Mouse (Mus musculus): ENCODE data around the gene Ddit4l.
"Not testable (repeated sequence)": the region's sequence is repeated elsewhere in the genome, so short reads cannot be mapped to it uniquely, and the experiment has no call there.

Ddit4l gene

DNA sequence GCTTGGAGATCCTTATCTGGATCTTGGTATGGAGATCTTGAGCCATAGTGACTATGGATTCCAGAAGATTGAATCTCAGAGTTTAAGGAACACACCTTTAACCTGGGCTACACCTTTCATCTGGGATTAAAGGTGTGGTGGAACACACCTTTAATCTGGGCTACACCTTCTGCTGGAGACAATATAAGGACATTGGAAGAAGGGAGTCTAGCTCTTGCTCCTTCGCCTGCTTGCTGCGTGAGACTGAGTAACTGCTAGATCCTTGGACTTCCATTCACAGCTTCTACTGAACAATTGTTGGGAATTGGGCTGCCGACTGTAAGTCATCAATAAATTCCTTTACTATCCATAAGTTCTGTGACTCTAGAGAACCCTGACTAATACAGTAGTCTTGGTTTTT lies at the start of gene Ddit4l:
TSS of gene Ddit4l (plus strand) at position 301 of the 400 bp plus-strand sequence.
- not testable (repeated sequence) for DNase-seq (ENCODE audit: low spot score)

DNA sequence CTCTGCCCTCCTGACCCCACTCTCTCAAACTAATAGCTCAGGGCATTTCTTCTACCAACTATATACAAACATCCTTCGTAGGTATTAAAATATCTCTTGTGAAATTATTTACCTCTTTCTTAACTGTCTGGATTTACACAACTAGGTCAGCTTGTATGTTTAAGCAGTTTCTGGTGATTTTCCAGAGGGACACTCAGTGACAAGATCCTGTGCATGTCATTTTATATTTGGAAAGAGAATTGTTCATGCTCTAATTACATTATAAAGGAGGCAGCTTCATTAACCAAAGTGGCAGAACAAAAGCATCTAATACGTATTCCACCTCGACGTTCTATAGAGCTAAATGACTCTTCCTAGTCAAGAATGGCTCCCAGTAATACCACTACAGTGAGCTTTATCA lies 45.3 kb upstream of the Ddit4l start:
- no peak for DNase-seq (ENCODE audit: low spot score)

DNA sequence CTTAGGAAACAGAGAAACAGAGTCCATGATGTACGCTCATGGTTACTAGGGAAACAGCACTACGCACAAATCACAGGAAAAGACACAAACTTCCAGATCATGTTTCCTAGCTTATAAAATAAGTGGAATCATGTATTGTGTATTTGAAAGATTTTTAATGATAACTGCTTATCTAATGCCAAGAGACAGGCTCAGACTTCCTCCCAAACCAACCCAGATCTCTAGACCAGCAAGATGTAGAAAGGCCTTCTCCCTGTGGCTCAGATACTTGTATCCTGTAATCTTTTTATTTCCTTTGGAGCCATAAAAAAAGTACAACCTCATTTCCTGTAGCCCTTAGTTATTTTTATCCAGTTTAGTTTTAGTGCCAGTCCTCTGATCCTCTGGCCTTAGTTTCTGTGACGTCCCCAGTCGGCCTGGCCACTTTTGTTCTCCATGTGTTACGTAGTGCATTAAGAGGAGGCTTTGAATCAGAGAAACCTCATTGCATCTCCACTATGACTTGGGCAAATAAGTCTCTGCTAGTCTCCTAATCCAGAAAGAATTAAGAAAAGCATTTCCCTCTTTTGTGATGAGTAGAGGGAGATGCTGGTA lies 34.9 kb upstream of the Ddit4l start:
- DNase-seq (ENCODE audit: low spot score): no peak

DNA sequence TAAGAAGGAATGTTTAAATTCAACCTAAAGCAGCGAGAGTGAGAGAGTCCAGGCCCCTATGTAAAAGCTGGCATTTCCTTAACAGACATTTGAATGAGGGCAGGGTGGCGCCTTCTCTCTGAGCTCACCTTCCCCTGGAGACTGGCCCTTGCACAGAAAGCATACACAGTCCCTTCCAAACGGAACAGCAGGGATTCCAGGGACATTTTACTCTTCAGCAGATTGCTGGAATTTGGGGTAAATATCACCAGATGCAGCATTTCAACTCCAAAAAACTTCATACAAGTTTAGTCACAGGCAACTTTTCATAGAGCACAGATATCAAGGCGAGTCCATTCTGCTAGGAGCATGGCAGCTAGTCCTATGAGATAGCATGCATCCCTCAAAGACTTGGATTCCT lies 31.6 kb upstream of the Ddit4l start:
- DNase-seq (ENCODE audit: low spot score): no peak

DNA sequence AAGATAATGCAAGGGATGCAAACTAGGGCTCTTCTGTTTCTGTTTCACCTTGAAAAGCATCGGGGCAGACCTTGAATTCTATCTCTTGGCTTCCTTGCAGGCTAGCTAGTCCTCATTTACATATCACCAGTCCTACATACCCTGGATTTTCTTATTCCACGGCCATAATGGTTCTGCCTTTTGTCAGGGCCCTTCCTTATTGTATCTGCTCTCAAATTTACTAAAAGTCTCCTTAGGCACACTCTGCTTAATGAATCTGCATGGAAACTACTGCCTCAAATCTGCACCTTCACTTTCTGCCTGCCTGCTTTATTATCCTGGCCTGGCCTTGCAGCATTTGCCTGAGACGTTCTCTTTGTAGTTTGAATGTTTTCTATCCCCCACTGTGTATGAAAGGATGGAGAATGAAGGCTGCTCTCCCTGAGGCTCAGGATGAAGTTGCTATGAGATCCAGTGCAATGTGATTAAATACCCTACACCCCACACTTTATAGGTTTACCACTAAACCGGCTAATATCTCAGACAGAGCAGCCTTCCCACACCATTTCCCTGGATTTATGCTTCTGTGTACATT lies 27.0 kb upstream of the Ddit4l start:
- DNase-seq (ENCODE audit: low spot score): no peak

DNA sequence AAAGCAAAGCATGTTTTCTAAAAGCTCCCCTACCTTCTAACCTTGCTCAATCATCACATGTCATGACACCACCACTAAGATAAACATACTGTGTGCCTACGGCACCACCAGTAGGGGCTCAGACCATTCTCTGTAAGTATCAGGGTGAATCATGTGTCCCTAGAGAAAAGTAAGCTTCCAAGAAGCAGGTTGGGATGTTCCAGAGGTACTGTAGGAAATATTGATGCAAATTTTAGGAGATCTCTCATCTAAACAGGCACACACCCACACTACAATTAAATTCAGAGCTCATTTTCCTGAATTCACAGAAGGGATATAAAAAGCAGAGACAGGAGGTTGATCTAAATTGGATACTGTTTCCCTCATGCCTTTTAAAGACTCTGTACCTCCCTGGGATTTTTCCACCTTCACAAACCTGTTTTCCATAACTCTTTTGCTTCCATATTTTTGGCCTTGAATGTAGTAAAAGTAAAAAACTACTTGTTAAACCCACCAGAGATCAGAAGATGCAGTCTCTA lies 12.4 kb upstream of the Ddit4l start:
- no peak for DNase-seq (ENCODE audit: low spot score)

DNA sequence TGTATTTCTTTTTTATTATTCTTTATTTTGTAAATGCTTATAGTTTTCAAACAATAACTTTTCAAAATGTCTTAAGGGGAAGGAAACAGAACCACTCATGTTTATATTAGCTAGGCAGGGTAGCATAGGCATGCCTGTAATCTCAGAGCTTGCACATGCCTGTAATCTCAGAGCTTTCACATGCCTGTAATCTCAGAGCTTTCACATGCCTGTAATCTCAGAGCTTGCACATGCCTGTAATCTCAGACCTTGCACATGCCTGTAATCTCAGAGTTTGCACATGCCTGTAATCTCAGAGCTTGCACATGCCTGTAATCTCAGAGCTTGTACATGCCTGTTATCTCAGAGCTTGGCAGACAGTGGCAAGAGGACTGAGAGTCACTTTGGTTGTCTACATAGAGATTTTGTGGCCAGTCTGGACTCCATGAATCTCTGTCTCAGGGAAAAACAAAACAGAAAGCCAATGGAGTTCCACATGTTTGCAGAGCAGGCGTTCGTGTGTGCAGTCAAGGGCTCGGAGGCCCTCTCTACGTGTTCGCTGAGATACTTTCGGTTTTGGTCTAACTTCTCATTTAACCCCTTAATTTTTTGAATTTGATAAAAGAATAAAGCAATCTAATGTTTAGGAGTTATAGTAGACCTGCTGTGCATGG lies 10.8 kb upstream of the Ddit4l start:
- DNase-seq (ENCODE audit: low spot score): no peak

DNA sequence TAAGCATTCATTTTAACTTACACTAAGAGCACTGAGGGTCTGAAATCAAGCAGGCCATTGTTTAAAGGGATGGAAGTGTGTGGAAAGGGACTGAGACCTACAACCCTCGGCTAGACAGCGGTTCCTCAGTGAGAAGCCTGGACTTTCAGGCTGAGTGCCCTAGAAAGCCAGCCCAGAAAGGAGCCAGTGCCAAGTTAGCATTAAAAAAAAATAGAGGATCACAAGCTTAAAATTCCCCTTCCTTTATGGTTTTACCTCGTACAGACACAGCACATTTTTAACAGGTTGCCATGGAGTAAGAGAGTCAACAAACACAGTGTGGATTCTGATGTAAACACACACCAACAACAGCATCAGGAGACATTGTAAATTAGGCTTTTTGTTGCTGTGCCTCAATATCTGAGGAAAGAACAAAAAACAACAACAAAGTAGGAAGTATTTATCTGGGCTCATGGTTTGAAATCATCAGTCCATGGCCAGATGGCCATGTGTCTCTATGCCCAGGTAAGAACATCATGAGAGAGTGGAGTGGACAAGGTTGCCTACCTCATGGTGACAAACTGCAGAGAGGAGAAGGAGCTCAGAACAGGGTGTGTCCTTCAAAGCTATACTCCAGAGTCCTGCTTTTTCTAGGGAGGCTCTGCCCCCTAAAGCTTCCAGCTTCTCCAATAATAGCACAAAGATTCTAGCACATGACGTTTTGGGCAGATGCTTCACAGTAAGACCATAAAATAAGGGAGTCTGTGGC lies 10.1 kb upstream of the Ddit4l start:
- no peak for DNase-seq (ENCODE audit: low spot score)

DNA sequence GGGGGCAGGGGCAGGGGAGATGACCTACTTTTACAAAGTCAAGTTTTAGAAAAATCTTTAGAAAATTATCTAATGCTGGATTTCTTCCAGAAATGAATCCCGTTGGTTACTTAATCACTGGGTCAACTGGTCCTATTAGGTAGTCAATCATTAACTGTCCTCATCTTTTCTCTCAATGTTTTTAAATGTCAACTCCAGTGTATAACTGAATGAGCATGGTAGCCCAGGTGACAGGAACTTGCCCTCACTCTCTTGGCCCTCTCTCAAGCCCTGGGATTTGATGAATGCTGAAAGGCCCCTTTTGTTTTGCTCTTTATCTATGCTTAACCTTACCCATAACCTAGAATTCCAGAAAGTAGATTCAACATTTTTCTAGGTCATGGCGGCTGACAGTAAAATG lies 9.4 kb upstream of the Ddit4l start:
- no peak for DNase-seq (ENCODE audit: low spot score)

DNA sequence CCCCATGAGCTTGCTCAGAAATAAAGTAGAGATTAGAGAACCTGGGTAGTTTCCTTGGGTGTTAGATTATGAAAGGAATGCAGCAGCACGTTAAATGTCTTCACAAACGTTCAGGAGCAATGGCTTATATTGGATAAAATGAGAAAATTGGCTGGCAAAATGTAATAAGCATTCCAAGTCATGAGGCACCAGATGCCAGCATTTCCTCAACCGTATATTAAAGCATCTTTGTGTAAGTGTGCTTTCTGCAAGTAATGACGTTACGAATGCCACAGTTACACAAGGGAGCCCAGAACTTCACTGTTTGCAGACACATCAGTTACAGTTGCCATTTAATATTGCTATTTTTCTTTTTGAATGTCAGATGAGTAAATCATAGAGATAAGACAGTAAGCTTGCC lies 872 bp upstream of the Ddit4l start:
- DNase-seq (ENCODE audit: low spot score): no peak

DNA sequence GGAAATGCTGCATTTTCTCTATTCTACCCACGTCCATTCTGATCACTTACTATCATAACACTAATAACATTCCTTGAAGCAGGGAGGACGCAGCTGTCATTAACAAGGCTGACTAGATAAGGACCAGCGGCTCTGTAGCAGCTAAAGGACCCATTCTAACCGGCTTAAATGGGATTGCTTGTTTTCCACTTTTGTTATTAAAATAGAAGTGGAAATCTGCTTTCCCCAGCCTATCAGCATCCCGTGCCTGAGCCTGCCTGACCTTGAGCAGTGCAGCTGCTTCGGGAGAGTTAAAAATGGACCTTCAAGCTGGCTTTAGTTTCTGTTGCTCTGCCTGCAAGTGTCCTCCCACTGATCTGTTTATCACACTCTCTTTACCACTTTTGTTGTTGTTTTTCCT lies 679 bp downstream of the Ddit4l start:
- DNase-seq (ENCODE audit: low spot score): no peak

DNA sequence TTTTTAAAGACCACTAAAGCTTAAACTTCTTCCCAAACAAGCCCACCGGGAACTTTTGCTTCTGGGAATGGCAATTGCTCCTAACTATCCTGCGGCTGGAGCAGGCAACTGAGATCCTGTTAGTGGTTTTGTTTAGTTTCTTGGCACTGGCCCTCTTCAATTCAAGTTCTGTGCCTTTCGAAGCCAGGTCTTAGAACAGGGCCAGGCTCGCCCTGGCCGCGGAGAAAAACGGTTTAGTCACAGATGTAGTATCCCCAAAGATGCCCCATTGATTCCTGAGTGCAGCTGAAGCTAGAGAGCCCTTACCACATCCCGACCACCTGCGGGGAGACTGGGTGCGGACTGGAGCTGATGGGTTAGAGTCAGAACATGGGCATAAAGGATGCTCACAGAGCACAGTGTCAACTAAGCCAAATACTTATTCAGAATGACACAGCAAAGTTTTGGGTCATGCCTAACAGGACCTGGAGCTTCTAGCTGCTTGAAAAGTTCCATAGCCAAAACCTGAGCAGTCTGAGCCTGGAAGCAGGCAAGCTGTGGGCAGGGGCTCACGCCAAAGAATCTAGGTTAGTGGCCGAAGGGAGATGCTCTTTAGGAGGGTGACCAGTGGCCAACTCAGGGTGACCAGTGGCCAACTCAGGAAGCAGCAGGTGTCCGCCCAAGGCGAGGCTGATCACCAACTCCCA lies 1.6 kb downstream of the Ddit4l start:
- no peak for DNase-seq (ENCODE audit: low spot score)

DNA sequence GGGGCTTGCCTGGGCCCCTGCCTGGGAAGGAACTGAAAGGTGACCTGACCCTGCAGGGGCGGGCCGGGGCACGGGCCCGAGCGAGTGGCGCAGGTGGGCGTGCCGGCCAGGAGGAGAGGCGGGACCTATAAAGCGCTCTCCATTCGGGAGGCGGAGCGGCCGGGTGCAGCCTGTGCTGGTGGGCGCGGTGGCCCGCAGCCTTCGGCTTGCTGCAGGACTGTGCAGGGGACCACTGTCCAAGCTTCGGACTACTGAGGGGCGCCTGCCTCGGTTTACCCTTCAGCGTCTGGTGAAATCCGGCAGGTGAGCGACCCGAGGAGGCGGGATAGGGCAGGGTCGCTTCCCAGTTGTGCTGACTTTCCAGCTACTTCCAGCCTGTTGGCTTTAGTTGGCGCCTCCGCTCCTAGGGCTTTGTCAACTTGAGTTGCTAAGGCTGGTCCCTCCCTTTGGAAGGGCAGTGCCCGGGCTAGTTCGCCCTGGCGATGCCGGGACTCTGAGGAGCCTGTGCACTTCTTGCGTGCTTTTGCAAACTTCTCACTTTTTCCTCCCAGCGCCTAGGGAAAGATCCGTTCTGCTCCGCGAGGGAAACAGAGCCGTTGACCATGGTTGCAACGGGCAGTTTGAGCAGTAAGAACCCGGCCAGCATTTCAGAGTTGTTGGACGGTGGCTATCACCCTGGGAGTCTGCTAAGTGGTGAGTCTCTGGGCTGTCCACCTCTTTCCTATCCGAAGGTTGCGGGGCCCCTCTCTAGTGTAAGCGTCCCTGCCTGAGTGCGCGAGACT lies 2.4 kb downstream of the Ddit4l start:
- no peak for DNase-seq (ENCODE audit: low spot score)

DNA sequence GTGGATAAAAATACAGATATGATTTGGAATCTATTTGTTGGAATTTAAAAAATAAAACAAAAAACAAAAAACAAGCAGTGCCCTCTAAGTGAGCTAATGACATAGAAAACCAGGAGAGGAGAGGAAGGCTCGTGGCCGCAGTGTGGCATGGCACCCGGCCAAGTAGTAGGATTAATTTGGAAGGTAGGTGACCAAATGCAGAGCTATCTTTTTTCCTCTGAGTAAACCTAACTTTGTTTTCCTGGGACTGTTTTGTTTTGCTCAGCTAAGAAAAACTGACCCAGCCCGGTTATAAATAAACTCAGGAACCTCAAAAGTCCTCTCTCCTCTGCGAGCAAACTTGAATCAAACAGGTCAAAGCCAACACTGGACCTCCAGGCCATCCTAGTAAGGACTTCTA lies 3.6 kb downstream of the Ddit4l start:
- DNase-seq (ENCODE audit: low spot score): no peak

DNA sequence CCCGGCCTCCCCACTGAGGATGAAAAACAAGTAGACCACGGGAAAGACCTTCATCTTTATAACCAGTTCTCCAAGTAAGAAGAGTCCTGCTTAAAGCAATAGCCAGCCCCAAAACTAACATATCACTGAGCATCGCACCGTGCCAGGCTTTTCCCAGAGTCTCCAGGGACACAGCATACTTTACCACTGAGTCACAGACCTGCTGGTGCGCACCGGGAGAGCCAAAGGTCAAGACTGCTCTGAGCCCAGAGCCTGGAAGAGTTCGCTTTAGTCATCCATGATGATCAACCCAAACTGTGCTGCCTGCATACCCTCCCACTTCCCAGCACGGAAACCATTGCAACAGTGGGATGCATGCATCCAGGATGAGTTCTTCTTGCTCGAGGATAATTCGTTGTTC lies 12.3 kb downstream of the Ddit4l start:
- peak; percentile 22 for DNase-seq (ENCODE audit: low spot score)

DNA sequence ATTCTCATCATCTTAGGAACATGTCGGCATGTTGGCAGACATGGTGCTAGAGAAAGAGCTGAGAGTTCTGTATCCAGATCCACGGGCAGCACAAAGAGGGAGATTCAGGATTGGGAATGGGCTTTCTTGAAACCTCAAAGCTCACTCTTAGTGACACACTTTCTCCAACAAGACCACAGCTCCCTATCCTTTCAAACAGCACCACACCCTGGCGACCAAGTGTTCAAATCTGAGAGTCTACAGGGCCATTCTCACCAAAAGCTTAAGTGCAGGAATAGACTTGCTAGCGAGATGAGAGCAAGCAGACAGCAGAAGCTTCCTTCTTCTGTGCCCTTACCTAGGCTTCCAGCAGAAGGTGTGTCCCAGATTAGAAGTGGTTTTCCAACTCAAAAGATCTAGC lies 15.2 kb downstream of the Ddit4l start:
- no peak for DNase-seq (ENCODE audit: low spot score)

DNA sequence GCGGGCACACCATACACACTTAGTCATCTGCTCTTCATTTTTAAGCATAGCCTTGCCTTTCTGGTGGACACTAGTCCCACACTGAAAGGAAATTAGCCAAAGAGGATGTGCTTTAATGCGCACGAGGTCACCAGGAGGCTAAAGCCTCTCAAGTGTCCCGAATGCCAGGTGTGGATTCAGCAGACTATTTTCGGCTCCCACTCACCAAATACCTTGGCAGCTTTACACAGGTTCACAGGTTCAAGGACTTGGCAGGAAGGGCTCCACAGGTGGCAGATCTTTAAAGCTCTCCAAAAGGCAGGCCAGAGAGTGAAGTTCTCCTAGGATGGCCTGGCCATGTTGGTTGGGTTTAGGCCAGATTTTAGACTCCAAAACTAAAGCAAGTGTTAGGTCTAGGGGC lies 19.8 kb downstream of the Ddit4l start:
- no peak for DNase-seq (ENCODE audit: low spot score)

DNA sequence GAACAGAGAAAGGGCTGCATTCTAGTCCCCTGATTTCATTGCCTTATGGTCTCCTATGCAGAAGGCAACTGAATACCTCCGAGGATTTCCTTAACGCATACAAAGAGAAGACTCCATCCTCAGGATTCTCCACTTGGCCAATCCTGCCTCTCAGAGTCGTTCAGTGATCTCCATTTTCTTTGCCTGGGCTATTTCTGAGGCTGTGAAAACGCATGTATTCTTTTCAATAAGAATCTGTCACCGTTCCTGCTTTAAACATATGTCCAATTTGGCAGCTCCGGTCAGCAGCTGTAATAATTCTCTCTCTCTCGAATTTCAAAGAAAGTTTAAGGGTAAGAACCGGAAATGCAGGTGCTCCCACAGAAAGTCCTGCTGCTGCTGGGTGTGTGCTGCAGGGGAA lies 20.7 kb downstream of the Ddit4l start:
- no peak for DNase-seq (ENCODE audit: low spot score)

DNA sequence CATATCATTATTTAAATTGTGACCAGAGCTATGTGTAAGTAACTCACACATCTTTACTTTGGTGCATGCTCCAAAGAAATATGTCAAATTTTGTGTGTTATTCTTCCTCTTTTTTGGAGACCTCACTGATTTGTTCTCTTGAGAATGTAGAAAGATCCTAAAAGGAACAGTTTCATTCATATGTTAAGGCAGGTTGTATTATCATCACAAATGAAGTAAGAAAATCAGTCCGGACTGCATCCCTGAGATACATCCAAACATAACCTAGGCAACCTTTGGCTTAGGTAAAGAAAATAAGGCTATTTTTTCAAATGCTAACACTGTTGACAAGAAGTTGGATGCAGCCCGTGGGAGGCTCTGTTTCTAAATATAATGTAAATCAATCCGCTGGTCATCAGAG lies 21.2 kb downstream of the Ddit4l start:
- DNase-seq (ENCODE audit: low spot score): no peak

DNA sequence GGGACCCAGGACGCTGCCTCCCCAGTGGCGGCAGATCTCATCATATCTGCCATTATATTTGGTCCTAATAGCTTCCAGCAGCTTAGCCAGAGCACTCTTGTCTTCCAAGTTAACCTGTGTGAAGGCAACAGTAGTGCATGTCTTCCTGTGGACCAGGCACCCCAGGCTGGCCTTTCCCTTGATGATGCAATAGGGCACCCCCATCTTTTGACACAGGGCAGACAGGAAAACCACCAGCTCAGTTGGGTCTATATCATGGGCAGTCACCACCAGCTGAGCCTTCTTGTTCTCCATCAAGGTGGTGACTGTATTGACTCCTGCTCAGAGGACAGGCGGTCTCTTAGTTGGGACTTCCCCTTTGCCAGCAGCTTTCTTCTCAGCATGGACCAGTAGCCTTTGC lies 22.7 kb downstream of the Ddit4l start:
- no peak for DNase-seq (ENCODE audit: low spot score)

DNA sequence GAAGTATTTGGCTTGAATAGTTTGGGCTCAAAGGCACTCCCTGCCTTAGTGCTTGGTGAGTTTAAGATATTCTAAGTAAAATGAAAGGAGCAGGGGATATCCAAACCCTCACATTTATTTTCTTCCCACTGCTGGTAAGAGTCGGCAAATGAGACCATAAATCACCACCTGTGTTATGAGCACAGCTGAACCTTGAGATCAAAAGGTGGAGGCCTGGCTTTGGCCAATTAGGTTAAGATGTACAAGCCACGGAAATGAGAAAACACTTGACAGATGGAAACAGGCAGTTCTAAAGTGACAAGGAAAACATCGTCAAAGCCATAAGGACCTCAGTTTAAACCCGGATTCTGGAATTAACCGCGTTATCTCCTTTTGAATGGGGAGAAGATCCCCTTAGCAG lies 23.5 kb downstream of the Ddit4l start:
- no peak for DNase-seq (ENCODE audit: low spot score)

All from adipocyte (in vitro differentiated cells).